Mouse (Mus musculus) adrenal gland, adult 2 months (tissue): ENCODE data around the gene Amotl2. TPM values are rescaled to one million over a fixed set of nuclear protein-coding genes. Genes with fewer than 3 reads are reported as not detected.
"Not testable (repeated sequence)": the region's sequence is repeated elsewhere in the genome, so short reads cannot be mapped to it uniquely, and the experiment has no call there.

ENCODE experiments used
- DNase-seq: peaks from one replicate; pipeline ENCODE4 v3.0.0; 2021
- polyA plus RNA-seq: library from polyadenylated mRNA; depleted of rRNA; stranded (reverse); fragments of >200 nt; gene quantifications from 2 replicates; pipeline ENCODE4 v1.2.3, GENCODE M21; 2012
- total RNA-seq, 2 experiments: library from RNA; stranded (reverse); gene quantifications; 2 replicates each; pipeline ENCODE4 v1.2.3; 2021

The Amotl2 gene
- total and polyA plus RNA-seq, 3 experiments, result 153 to 186 (median 154) TPM

- no peak for DNase-seq
These were observed 17.7 kb downstream of the Amotl2 start for GRCm38 (mm10) chr9:102733999-102734738.

- no peak for DNase-seq
These were observed 18.2 kb downstream of the Amotl2 start for GRCm38 (mm10) chr9:102734739-102735075.

DNA sequence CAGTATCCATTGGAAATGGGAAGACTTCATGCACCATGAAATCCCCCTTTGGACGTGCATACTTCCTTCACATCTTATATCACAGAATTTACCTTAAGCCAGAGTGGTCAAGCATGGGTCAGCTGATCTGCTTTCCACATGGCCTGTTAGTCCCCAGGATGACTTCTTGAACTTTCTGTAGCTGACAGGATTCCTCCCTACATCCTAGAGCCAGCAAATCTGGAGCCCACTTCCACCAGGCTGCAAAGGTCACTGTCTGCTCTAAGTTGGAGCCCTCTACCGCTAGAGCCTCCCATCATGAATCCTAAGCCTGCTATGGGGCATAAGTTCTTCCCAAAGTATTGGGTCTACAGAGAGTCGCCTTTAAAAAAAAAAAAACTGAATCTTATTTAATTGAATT, 18.8 kb downstream of the Amotl2 start:
- no peak for DNase-seq

DNA sequence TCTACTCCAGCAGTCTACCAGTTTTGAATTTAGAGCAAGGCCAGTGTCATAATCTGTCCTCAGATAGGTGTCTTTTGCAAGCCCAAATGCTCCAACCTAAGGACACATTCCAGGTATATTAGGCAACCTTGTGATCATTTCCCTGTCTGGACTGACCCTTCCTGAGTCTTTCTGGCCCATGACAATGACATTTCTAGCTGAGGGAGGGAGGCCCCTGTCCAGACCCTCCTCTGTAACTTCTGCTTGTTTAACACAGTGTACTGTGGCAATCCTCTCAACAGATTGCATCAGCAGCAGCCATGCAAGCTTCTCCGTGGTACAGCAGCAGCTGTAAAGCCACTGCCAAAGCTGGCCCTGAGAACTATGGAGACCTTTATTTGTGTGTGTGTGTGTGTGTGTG, 19.5 kb downstream of the Amotl2 start:
- peak; percentile 71 for DNase-seq

GRCm38 (mm10) chr9:102737405-102737804, 20.9 kb downstream of the Amotl2 start:
- DNase-seq, result peak; percentile 41

- DNase-seq, result peak; percentile 71
These were observed 30.3 kb downstream of the Amotl2 start for GRCm38 (mm10) chr9:102746753-102747152.

GRCm38 (mm10) chr9:102747902-102748301, 31.4 kb downstream of the Amotl2 start:
- no peak for DNase-seq

DNA sequence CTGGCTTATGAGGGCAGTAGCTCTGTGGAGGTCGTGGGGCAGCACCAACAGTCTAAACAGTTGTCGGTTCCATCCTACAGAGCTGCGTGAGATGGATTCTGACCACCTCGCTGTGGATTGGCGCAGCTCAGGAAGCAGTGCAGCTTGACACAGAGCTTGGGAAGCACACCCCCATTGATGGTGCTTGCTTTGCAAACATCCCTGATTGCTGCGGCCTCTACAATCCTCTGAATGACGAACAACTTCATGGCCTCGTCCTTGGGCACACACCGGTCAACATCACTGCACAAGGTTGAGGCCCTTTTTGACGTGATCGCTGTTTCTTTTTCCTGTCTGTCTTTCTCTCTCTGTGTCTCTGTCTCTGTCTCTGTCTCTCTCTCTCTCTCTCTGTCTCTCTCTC, 32.7 kb downstream of the Amotl2 start:
- DNase-seq, result peak; percentile 84

GRCm38 (mm10) chr9:102751632-102752303, 35.3 kb downstream of the Amotl2 start:
- no peak for DNase-seq

- no peak for DNase-seq
These were observed 36.8 kb downstream of the Amotl2 start for GRCm38 (mm10) chr9:102753299-102753698.

DNA sequence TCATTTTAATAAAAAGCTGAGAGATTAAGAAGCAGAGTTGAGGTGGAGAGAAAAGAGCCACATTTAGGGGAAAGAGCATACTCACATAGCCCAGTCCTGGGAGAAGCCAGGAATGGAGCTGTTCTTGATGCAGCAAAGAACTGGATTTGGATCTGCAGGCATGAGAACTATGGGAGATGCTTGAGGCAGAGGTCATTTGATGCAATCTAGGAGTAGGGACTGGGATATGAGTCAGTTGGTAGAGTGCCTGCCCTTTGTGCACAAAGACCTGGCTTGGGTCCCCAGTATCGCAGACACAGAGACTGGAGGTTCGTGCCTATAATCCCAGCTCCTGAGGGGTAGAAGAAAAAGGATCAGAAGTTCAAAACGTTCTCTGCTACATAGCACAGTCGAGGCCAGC, 38.7 kb downstream of the Amotl2 start:
- peak; percentile 75 for DNase-seq

DNA sequence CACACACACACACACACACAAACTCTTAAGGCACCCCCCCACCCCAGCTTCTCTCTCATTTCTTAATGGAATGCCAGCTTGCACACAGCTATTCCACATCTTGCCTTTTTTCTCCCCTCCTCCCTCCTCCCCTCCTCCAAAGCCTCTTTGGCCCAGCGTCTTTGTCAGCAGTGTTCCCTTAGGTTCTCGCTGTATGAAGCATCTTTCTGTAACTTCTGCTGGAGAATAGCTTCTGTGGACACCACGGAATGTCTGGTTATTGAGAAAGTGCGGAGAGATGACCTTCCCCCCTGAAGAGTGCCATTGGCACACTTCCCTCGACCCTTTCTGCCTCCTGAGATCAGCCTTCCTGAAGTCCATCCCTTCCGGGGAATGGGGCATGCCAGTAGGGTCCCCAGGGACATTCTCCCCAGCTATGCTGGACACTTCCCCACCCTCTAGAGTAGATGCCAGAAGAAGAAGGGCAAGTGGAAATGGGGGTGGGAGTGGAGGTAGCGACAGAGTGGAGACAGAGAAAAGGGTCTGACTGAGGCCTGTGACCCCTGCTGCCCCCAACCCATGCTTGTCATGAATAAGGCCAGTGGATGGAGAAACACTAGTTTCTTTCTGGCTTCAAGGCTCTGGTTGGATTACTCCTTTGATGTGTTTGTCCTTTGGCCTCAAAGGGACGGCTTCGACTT, 39.3 kb downstream of the Amotl2 start:
- DNase-seq, result peak; percentile 42

GRCm38 (mm10) chr9:102756352-102756751, 39.9 kb downstream of the Amotl2 start:
- peak; percentile 26 for DNase-seq

DNA sequence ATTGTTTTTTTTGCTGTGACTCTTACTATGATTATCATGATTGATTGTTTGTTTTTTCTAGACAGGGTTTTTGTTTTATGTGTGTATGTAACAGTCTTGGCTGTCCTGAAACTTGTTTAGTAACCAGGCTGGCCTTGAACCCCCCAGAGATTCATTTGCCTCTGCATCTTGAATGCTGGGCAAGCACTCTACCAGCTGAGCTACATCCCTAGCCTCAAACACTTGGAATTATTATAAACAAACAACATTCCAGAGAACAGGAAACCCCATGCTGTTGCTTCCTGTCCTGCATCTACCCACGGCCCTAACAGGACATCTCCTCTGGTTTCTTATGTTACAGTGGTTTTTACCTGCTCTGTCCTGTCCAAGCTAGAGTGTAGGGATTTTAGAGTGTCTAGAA, 42.4 kb downstream of the Amotl2 start:
- peak; percentile 75 for DNase-seq

DNA sequence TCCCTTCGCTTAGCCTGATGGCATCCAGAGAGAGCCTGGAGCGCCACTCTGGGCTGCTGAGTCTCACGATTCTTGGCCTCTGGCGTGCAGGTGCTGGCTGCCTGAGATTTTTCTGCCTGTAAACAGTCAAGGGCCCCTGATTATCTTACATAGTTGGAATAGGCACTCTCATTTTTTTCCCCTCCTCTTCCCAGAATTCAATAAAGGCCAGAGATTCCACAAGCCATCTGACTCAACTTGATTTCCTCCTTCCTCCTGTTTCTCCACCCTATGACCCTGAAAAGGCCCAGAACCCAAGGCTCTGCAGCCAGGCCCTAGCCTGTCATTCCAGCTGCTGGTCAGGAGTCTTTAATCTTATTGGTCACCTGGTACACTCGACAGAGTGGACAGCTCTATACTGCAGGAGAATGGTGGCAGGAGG, 43.1 kb downstream of the Amotl2 start:
- DNase-seq, result peak; percentile 80

GRCm38 (mm10) chr9:102761599-102761998, 45.1 kb downstream of the Amotl2 start:
- no peak for DNase-seq

DNA sequence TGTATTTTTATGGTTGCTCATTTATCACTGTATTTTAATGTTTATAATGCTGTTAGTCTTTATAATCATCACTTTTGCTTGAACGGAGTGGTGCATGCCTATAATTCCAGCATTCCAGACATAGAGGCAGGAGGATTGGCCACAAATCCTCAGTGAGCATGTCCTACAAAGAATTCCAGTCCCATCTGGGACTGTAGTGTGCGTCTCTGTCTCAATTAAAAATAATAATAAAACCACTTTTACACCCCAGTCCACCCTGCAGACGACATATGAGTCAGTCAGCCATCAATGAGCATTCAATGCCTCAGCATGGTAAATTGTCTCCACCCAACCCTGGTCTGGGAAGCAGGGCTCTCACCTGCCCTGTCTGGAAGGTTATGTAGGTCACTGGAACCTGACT, 46.4 kb downstream of the Amotl2 start:
- DNase-seq, result no peak

GRCm38 (mm10) chr9:102763520-102763919, 47.0 kb downstream of the Amotl2 start:
- no peak for DNase-seq

DNA sequence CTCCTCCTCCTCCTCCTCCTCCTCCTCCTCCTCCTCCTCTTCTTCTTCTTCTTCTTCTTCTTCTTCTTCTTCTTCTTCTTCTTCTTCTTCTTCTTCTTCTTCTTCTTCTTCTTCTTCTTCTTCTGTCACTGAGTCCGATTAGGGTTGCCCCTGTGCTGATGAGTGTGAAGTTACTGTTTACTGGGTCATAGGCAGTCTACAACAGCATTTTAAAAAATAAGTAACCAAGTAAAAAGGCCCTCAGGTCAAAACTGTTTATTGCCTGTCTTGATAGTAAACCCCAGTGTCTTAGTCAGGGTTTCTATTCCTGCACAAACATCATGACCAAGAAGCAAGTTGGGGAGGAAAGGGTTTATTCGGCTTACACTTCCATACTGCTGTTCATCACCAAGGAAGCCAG, 48.1 kb downstream of the Amotl2 start:
- not testable (repeated sequence) for DNase-seq

DNA sequence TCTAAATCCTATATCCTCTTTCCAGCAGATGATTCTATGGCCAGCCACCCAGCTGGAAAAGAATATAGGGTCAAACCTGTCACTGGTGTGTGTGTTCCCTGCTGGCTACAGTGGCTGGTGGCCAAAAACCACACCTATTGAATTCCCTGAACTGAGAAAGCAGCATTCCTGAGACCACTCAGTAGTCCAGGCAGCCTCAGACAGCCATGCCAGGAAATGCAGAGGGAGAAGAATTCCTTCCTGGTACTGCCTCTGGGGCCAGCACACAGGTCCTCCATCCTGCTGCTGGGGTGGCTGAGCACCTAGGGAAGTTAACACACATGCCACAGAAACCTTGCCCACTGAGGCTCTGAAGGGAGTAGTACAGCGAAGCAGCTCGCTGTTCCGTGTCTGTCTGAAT, 50.3 kb downstream of the Amotl2 start:
- DNase-seq, result no peak

DNA sequence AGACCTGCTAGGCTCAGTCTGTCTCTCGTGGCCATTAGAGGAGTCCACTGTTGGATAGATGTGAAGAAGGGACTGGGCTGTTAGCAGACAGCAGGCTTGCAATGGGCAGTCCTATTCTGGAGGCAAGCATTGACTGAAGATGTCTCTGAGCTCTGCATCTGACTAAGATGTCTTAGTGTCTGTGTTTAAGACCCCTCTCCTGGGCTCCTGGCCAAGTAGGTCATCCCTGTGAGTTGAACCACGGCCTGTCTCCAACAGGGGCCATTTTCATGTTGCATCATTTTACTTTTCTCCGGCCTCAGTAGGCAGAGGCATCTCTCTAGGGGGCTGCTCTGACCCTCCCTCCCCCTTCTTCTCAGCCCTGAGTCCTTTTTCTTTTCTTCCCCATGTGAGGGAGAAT, 52.8 kb downstream of the Amotl2 start:
- DNase-seq, result no peak

DNA sequence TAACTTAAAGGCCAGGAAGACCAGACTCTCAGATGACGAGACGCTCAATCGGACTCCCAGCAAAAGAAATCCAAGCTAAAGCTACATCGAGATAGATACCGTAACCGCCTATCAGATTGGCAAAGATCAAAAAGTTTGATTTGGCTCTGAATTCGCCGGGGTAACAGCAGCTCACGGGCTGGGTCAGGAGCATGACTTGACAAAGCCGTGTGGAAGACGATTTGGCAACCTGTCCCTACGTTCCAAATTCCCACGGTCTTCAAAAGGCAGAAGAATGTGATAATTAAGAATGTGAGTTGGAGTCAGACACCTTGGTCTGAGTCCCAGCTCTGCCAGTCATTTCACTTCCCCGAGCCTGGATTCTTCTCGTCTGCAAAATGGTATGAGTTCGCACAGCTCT, 53.7 kb downstream of the Amotl2 start:
- DNase-seq, result no peak

- no peak for DNase-seq
These were observed 54.9 kb downstream of the Amotl2 start for GRCm38 (mm10) chr9:102771308-102771895.
